Mouse (Mus musculus): ENCODE results near the gene Slc16a8. TPM values are rescaled to one million over a fixed set of nuclear protein-coding genes. Genes with fewer than 3 reads are reported as not detected.
"Not testable (repeated sequence)": the region's sequence is repeated elsewhere in the genome, so short reads cannot be mapped to it uniquely, and the experiment has no call there.

Gene Slc16a8
- total RNA-seq, 2 experiments from 2014 or later: not detected

- no peak for ATAC-seq (replicated peaks; ENCODE audit: poor library complexity, severe bottlenecking)
Measured at GRCm38 (mm10) chr15:79265384-79265783, 10.8 kb upstream of the Slc16a8 start.

DNA sequence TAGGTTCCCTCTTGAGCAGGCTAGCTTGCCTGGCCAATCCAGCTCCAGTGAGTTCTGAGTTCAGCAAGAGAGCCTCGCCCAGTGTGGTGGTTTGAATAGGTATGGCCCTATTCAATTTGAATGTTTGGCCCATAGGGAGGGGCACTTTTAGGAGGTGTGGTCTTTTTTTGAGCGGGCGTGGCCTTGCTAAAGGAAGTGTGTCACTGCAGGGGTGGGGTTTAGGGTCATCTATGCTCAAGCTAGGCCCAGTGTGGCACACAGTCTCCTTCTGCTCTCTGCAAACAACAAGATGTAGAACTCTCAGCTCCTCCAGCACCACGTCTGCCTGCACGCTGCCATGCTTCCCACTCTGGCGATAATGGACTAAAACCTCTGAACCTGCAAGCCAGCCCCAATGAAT lies 9.2 kb upstream of the Slc16a8 start:
- ATAC-seq (replicated peaks; ENCODE audit: poor library complexity, severe bottlenecking): no peak

DNA sequence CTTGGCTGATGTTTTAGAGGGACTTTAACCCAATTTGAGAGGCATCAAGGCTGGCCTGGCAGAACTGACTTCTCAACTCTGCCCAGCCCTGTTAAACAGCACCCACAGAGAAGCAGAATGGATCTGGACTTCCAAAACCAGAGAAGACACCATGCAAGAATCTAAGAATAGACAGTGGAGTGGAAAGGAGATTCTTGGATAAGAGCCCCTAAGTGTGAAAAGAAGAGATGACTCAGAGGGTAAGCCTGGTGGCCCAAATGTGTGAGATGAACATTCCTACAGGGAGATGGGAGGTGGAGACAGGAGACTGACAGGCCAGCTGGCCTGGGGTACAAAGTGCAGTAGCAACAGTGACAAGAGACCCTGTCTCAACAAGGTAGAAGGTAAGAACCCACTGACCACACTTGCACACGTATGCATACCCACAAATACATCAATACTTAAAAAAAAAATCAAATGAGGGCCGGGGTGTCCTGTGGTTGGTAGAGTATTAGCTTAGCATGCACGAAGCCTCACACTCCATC lies 8.3 kb upstream of the Slc16a8 start:
- ATAC-seq (replicated peaks; ENCODE audit: poor library complexity, severe bottlenecking): no peak

DNA sequence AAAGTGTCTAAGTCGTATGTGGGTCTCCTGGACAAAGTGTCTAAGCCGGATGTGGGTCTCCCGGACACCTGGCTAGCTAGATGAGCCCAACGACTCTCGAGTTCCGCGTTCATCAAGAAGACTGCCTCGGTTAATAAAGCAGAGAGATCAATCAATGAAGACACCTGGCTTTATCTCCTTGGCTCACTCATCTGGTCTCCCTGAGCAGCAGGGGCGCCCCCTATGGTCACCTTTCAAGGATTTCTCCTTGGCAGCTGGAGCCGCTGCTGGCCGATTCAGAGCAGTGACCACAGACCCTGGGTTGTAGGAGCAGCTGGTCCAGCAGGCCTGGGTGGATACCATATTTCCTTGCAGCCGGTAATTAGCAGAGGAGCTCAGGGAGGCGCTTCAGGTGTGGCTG lies 7.8 kb upstream of the Slc16a8 start:
- 0 out of 2 replicates have a peak, but pooled peaks have one; percentile 24 for ATAC-seq (replicated peaks; ENCODE audit: poor library complexity, severe bottlenecking)

- 0 out of 2 replicates have a peak, but pooled peaks have one; percentile 23 for ATAC-seq (replicated peaks; ENCODE audit: poor library complexity, severe bottlenecking)
Measured at GRCm38 (mm10) chr15:79261757-79262156, 7.2 kb upstream of the Slc16a8 start.

DNA sequence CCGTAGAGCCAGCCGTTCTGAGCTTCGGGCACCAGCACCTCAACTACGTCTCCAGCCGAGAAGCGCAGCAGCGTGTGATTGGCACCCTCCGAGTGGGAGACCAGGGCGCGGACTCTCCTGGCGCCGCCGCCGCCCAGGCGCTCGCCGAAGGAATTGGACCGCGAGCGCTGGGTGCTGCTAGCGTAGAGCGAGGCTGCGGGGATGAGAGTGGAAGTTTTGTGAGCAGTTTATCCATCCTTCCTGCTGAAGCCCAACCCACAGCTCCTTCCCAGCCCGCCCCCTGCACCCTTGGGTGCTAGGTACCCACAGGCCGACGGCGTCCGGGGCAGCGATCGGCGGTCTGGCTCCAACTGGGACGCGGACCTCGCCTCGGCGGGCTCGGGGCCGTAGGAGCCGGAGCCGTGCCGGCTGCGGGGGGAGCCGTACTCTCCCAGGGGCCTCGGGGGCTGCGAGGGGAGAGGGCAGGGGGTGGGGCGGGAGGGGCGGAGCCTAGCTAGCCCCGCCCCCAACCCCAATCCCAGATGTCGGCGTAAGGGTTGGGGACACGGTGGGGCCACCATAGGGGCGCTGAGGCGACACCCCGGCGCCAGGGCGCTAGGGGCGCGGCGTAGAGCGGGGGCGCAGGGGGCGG lies 6.6 kb upstream of the Slc16a8 start:
- ATAC-seq (replicated peaks; ENCODE audit: poor library complexity, severe bottlenecking): peak; percentile 20

GRCm38 (mm10) chr15:79258521-79258920 lies 4.0 kb upstream of the Slc16a8 start:
- ATAC-seq (replicated peaks; ENCODE audit: poor library complexity, severe bottlenecking): no peak

GRCm38 (mm10) chr15:79252580-79252979 lies 2.0 kb downstream of the Slc16a8 start:
- ATAC-seq (replicated peaks; ENCODE audit: poor library complexity, severe bottlenecking): no peak

GRCm38 (mm10) chr15:79251781-79252491 lies 2.6 kb downstream of the Slc16a8 start:
- no peak for ATAC-seq (replicated peaks; ENCODE audit: poor library complexity, severe bottlenecking)

- no peak for ATAC-seq (replicated peaks; ENCODE audit: poor library complexity, severe bottlenecking)
Measured at GRCm38 (mm10) chr15:79251168-79251567, 3.4 kb downstream of the Slc16a8 start.

- ATAC-seq (replicated peaks; ENCODE audit: poor library complexity, severe bottlenecking): no peak
Measured at GRCm38 (mm10) chr15:79250236-79250635, 4.3 kb downstream of the Slc16a8 start.

- ATAC-seq (replicated peaks; ENCODE audit: poor library complexity, severe bottlenecking): no peak
Measured at GRCm38 (mm10) chr15:79245321-79245720, 9.2 kb downstream of the Slc16a8 start.

DNA sequence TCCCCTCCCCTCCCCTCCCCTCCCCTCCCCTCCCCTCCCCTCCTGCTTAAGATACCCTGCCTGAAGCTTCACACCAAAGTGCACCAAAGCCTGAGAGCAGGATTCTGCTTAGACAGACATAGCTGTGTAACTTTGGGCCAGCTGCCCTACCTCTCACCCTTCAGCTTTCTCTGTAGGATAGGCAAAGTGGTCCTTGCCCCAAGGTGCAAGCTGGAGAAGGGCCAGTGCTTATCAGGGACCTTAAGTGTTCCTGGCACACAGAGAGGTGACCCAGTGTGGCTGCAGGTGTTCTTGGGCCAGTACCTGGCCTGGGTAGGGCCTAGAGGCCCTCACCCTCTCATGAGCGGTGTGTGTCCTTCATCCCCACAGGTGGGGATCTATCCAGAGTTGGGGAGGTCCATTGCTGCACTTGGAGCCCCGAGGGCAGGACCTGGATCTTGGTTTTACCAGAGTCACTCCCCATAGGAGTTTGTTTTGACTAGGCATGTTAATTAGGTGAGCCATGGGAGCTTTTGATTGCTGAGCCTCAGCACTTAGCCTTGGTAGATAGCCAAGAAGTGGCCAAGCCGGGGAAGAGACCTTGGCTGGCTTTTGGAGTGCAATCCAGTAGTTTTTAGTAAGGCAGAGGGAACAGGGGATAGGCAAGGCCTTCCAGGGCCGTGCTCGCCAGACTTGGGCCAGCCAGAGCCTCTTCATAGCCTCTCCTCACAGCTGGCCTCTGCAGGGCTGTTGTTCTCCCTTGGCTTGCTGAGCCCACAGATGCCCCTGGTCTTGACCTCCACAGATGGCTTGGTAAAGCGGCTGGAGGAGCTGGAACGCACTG lies 10.3 kb downstream of the Slc16a8 start:
- ATAC-seq (replicated peaks; ENCODE audit: poor library complexity, severe bottlenecking): no peak

- ATAC-seq (replicated peaks; ENCODE audit: poor library complexity, severe bottlenecking): peak; percentile 98
Measured at GRCm38 (mm10) chr15:79243234-79244042, 11.1 kb downstream of the Slc16a8 start.

GRCm38 (mm10) chr15:79242574-79243233 lies 11.9 kb downstream of the Slc16a8 start:
- ATAC-seq (replicated peaks; ENCODE audit: poor library complexity, severe bottlenecking): no peak

DNA sequence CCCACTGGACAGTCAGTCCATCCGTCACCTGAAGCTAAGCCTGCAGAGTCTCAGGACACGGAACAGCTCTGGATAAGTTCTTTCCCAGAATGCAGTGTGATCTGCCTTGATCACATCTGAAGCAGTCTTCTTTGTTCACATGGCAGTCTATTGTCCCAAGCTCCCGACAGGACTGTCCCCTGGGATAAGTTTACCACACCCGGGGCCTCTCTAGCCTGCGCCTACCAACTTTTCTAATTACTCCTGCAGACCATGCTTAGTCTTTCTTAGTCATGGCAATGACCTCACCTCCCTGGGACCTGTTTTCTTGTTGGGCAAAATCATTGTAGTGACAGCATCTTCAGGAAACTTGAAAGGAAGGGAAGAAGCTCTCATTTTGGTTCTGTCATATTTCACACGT lies 16.5 kb downstream of the Slc16a8 start:
- ATAC-seq (replicated peaks; ENCODE audit: poor library complexity, severe bottlenecking): no peak

DNA sequence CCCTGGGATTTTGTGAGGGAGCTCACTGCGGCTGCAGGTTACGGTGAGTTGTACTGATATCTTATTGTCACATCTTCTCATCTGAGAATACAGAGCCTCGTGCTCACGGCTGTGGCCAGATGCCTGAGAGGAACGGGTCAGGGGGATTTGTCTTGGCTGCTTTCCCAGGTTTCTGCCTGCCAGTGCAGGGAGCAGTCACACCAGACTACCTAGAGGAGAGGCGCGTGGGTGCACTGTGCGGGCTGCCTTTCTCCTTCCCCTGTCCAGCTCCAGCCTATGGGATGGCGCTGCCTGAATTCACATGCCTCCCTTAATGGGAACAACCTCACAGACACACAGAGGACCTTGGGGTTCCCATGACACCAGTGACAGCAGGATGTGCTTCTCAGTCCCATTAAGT lies 19.3 kb downstream of the Slc16a8 start:
- no peak for ATAC-seq (replicated peaks; ENCODE audit: poor library complexity, severe bottlenecking)

- ATAC-seq (replicated peaks; ENCODE audit: poor library complexity, severe bottlenecking): peak; percentile 81
Measured at GRCm38 (mm10) chr15:79229058-79229821, 25.3 kb downstream of the Slc16a8 start, which contains the start of the genes Pick1 and Gm49486. Gene Pick1 (plus strand): TSS chr15:79229173. Gene Gm49486 (plus strand): TSS chr15:79229391.

- ATAC-seq (replicated peaks; ENCODE audit: poor library complexity, severe bottlenecking): not testable (repeated sequence)
Measured at GRCm38 (mm10) chr15:79225780-79226179, 28.8 kb downstream of the Slc16a8 start.

Data from granulocyte monocyte progenitor cell, adult 5-6 weeks (primary cell).